Mouse (Mus musculus): ENCODE measurements around the gene Ints7. TPM values are rescaled to one million over a fixed set of nuclear protein-coding genes. Genes with fewer than 3 reads are reported as not detected.

Gene Ints7
- 28.7 and 34.7 TPM in 2 replicates for polyA plus RNA-seq (2014; fragmentation: Nextera tagmentation; extraction: Ambion mirVana)

GRCm38 (mm10) chr1:191575458-191576247 lies at the start of gene Ints7, which contains the start of gene Dtl:
Ints7 (plus strand) TSS chr1:191575636.
Dtl (minus strand) TSS chr1:191575544.
- DNase-seq (ENCODE audit: low spot score) (peak; percentile 100), ATAC-seq (ENCODE audit: low FRiP score) (peak; percentile 99)
- peak within 1 kb of the TSS; percentile 71 for H3K4me3 ChIP-seq (replicated peaks; ENCODE audit: low read length)
- no peaks in the 10 kb centered on the region for H3K36me3 ChIP-seq (replicated peaks; ENCODE audit: control insufficient read depth, insufficient read depth)
- no peaks in the 10 kb centered on the region for H3K9me3 ChIP-seq (ENCODE audit: control insufficient read depth, low read length)
- peak within 1 kb of the TSS; percentile 94 for H3K4me2 ChIP-seq (replicated peaks)
- H3K27ac ChIP-seq, result peak within 1 kb of the TSS; percentile 93
- H3K27me3 ChIP-seq (ENCODE audit: control insufficient read depth, insufficient read depth, low read length), result no peaks in the 10 kb centered on the region
- H3K9ac ChIP-seq, result peak within 1 kb of the TSS; percentile 64
- peaks cover 31% of the 10 kb centered on the region for H3K4me1 ChIP-seq (replicated peaks; ENCODE audit: control insufficient read depth, insufficient read depth, low read length)
- under 1% methylated on average over 70 of the region's 70 CpGs for WGBS

- Histone ChIP-seq H3K27me3 (ENCODE audit: control insufficient read depth, insufficient read depth, low read length) (no peaks in the 10 kb centered on the region), H3K36me3 (replicated peaks; ENCODE audit: control insufficient read depth, insufficient read depth) (no peaks in the 10 kb centered on the region), H3K9me3 (ENCODE audit: control insufficient read depth, low read length) (no peaks in the 10 kb centered on the region), H3K4me3 (replicated peaks; ENCODE audit: low read length) (no peak overlapping the region), H3K27ac (no peak overlapping the region), H3K4me2 (replicated peaks) (no peak overlapping the region), H3K9ac (no peak overlapping the region), H3K4me1 (replicated peaks; ENCODE audit: control insufficient read depth, insufficient read depth, low read length) (no peaks in the 10 kb centered on the region)
- WGBS, result 69% methylated on average over 3 of the region's 3 CpGs
- ATAC-seq (ENCODE audit: low FRiP score) (no peak), DNase-seq (ENCODE audit: low spot score) (no peak)
These were observed 48.3 kb upstream of the Ints7 start for GRCm38 (mm10) chr1:191527089-191527488.

GRCm38 (mm10) chr1:191527921-191528612 lies 47.4 kb upstream of the Ints7 start:
- WGBS, result 70% methylated on average over 4 of the region's 4 CpGs
- ATAC-seq (ENCODE audit: low FRiP score), result no peak
- no peak for DNase-seq (ENCODE audit: low spot score)

GRCm38 (mm10) chr1:191529406-191529805 lies 46.0 kb upstream of the Ints7 start:
- Histone ChIP-seq H3K4me1 (replicated peaks; ENCODE audit: control insufficient read depth, insufficient read depth, low read length) (no peaks in the 10 kb centered on the region), H3K4me3 (replicated peaks; ENCODE audit: low read length) (no peak overlapping the region), H3K27ac (no peak overlapping the region), H3K36me3 (replicated peaks; ENCODE audit: control insufficient read depth, insufficient read depth) (no peaks in the 10 kb centered on the region), H3K9ac (no peak overlapping the region), H3K27me3 (ENCODE audit: control insufficient read depth, insufficient read depth, low read length) (no peaks in the 10 kb centered on the region), H3K9me3 (ENCODE audit: control insufficient read depth, low read length) (no peaks in the 10 kb centered on the region), H3K4me2 (replicated peaks) (no peak overlapping the region)
- ATAC-seq (ENCODE audit: low FRiP score), result no peak
- no peak for DNase-seq (ENCODE audit: low spot score)
- 85% methylated on average over 2 of the region's 2 CpGs for WGBS

More at GRCm38 (mm10) chr1:191527921-191528612, 47.4 kb upstream of the Ints7 start:
- no peaks in the 10 kb centered on the region for H3K27me3 ChIP-seq (ENCODE audit: control insufficient read depth, insufficient read depth, low read length)
- H3K36me3 ChIP-seq (replicated peaks; ENCODE audit: control insufficient read depth, insufficient read depth), result no peaks in the 10 kb centered on the region
- no peak overlapping the region for H3K27ac ChIP-seq
- no peaks in the 10 kb centered on the region for H3K4me1 ChIP-seq (replicated peaks; ENCODE audit: control insufficient read depth, insufficient read depth, low read length)
- no peak overlapping the region for H3K9ac ChIP-seq
- no peaks in the 10 kb centered on the region for H3K9me3 ChIP-seq (ENCODE audit: control insufficient read depth, low read length)
- H3K4me3 ChIP-seq (replicated peaks; ENCODE audit: low read length), result no peak overlapping the region
- no peak overlapping the region for H3K4me2 ChIP-seq (replicated peaks)

GRCm38 (mm10) chr1:191531023-191531422 lies 44.4 kb upstream of the Ints7 start:
- ATAC-seq (ENCODE audit: low FRiP score) (no peak), DNase-seq (ENCODE audit: low spot score) (no peak)
- Histone ChIP-seq H3K4me3 (replicated peaks; ENCODE audit: low read length) (no peak overlapping the region), H3K36me3 (replicated peaks; ENCODE audit: control insufficient read depth, insufficient read depth) (no peaks in the 10 kb centered on the region), H3K27me3 (ENCODE audit: control insufficient read depth, insufficient read depth, low read length) (no peaks in the 10 kb centered on the region), H3K4me1 (replicated peaks; ENCODE audit: control insufficient read depth, insufficient read depth, low read length) (no peaks in the 10 kb centered on the region), H3K9ac (no peak overlapping the region), H3K27ac (no peak overlapping the region), H3K9me3 (ENCODE audit: control insufficient read depth, low read length) (no peaks in the 10 kb centered on the region), H3K4me2 (replicated peaks) (no peak overlapping the region)
- WGBS, result 81% methylated on average over 1 of the region's 1 CpGs

GRCm38 (mm10) chr1:191534896-191535295 lies 40.5 kb upstream of the Ints7 start:
- WGBS, result 53% methylated on average over 2 of the region's 2 CpGs
- DNase-seq (ENCODE audit: low spot score) (no peak), ATAC-seq (ENCODE audit: low FRiP score) (no peak)
- Histone ChIP-seq H3K4me1 (replicated peaks; ENCODE audit: control insufficient read depth, insufficient read depth, low read length) (no peaks in the 10 kb centered on the region), H3K4me2 (replicated peaks) (no peak overlapping the region), H3K9ac (no peak overlapping the region), H3K36me3 (replicated peaks; ENCODE audit: control insufficient read depth, insufficient read depth) (no peaks in the 10 kb centered on the region), H3K4me3 (replicated peaks; ENCODE audit: low read length) (no peak overlapping the region), H3K27me3 (ENCODE audit: control insufficient read depth, insufficient read depth, low read length) (no peaks in the 10 kb centered on the region), H3K9me3 (ENCODE audit: control insufficient read depth, low read length) (no peaks in the 10 kb centered on the region), H3K27ac (no peak overlapping the region)

GRCm38 (mm10) chr1:191540300-191540699 lies 35.1 kb upstream of the Ints7 start:
- Histone ChIP-seq H3K27ac (no peak overlapping the region), H3K36me3 (replicated peaks; ENCODE audit: control insufficient read depth, insufficient read depth) (0 out of 2 replicates have a peak, but pooled peaks cover 1% of the 10 kb centered on the region), H3K4me3 (replicated peaks; ENCODE audit: low read length) (no peak overlapping the region), H3K9ac (no peak overlapping the region), H3K4me2 (replicated peaks) (no peak overlapping the region), H3K4me1 (replicated peaks; ENCODE audit: control insufficient read depth, insufficient read depth, low read length) (no peaks in the 10 kb centered on the region), H3K9me3 (ENCODE audit: control insufficient read depth, low read length) (no peaks in the 10 kb centered on the region), H3K27me3 (ENCODE audit: control insufficient read depth, insufficient read depth, low read length) (no peaks in the 10 kb centered on the region)
- ATAC-seq (ENCODE audit: low FRiP score) (no peak), DNase-seq (ENCODE audit: low spot score) (no peak)
- 84% methylated on average over 2 of the region's 2 CpGs for WGBS

- no peak overlapping the region for H3K27ac ChIP-seq
- no peaks in the 10 kb centered on the region for H3K27me3 ChIP-seq (ENCODE audit: control insufficient read depth, insufficient read depth, low read length)
- H3K9ac ChIP-seq, result no peak overlapping the region
- no peaks in the 10 kb centered on the region for H3K9me3 ChIP-seq (ENCODE audit: control insufficient read depth, low read length)
- H3K36me3 ChIP-seq (replicated peaks; ENCODE audit: control insufficient read depth, insufficient read depth), result 0 out of 2 replicates have a peak, but pooled peaks cover 4% of the 10 kb centered on the region
- DNase-seq (ENCODE audit: low spot score), result no peak
- WGBS, result 91% methylated on average over 9 of the region's 9 CpGs
- ATAC-seq (ENCODE audit: low FRiP score), result no peak
- no peak overlapping the region for H3K4me2 ChIP-seq (replicated peaks)
- no peaks in the 10 kb centered on the region for H3K4me1 ChIP-seq (replicated peaks; ENCODE audit: control insufficient read depth, insufficient read depth, low read length)
- no peak overlapping the region for H3K4me3 ChIP-seq (replicated peaks; ENCODE audit: low read length)
These were observed 34.4 kb upstream of the Ints7 start for GRCm38 (mm10) chr1:191541014-191541413.

GRCm38 (mm10) chr1:191541619-191542018 lies 33.8 kb upstream of the Ints7 start:
- Histone ChIP-seq H3K4me3 (replicated peaks; ENCODE audit: low read length) (no peak overlapping the region), H3K4me2 (replicated peaks) (no peak overlapping the region), H3K4me1 (replicated peaks; ENCODE audit: control insufficient read depth, insufficient read depth, low read length) (no peaks in the 10 kb centered on the region), H3K9ac (no peak overlapping the region), H3K27ac (no peak overlapping the region), H3K36me3 (replicated peaks; ENCODE audit: control insufficient read depth, insufficient read depth) (0 out of 2 replicates have a peak, but pooled peaks cover 4% of the 10 kb centered on the region), H3K27me3 (ENCODE audit: control insufficient read depth, insufficient read depth, low read length) (no peaks in the 10 kb centered on the region), H3K9me3 (ENCODE audit: control insufficient read depth, low read length) (no peaks in the 10 kb centered on the region)
- no peak for ATAC-seq (ENCODE audit: low FRiP score)
- DNase-seq (ENCODE audit: low spot score), result no peak
- 91% methylated on average over 4 of the region's 4 CpGs for WGBS
